Mouse (Mus musculus) cerebellum, adult 9-11 months (tissue): ENCODE data around the gene Clpx.
"Not testable (repeated sequence)": the region's sequence is repeated elsewhere in the genome, so short reads cannot be mapped to it uniquely, and the experiment has no call there.

Experiments used
- DNase-seq: peaks from one replicate; pipeline ENCODE4 v3.0.0; 2022

Gene Clpx

GRCm38 (mm10) chr9:65293973-65294715 is at the start of gene Clpx:
Gene Clpx, plus strand, starts transcription at chr9:65294260.
- peak; percentile 98 for DNase-seq

GRCm38 (mm10) chr9:65247502-65248376 is 46.3 kb upstream of the Clpx start:
- no peak for DNase-seq

- DNase-seq = no peak
Observed at GRCm38 (mm10) chr9:65248377-65248690, 45.7 kb upstream of the Clpx start.

- DNase-seq = no peak
Observed at GRCm38 (mm10) chr9:65252026-65252425, 42.0 kb upstream of the Clpx start.

GRCm38 (mm10) chr9:65255906-65256600 is 38.0 kb upstream of the Clpx start:
- DNase-seq = no peak

- DNase-seq = no peak
Observed at GRCm38 (mm10) chr9:65257218-65257910, 36.7 kb upstream of the Clpx start.

- no peak for DNase-seq
Observed at GRCm38 (mm10) chr9:65259366-65259765, 34.7 kb upstream of the Clpx start.

GRCm38 (mm10) chr9:65261591-65262230 is 32.3 kb upstream of the Clpx start:
- DNase-seq = peak; percentile 87

- no peak for DNase-seq
Observed at GRCm38 (mm10) chr9:65262641-65263120, 31.4 kb upstream of the Clpx start.

GRCm38 (mm10) chr9:65264959-65265358 is 29.1 kb upstream of the Clpx start, which contains the start of gene Cilp:
Gene Cilp, plus strand, starts transcription at chr9:65265180.
- DNase-seq = no peak

GRCm38 (mm10) chr9:65267742-65268515 is 26.1 kb upstream of the Clpx start:
- DNase-seq = peak; percentile 43

GRCm38 (mm10) chr9:65273048-65273809 is 20.8 kb upstream of the Clpx start:
- peak; percentile 53 for DNase-seq

- no peak for DNase-seq
Observed at GRCm38 (mm10) chr9:65273873-65274272, 20.2 kb upstream of the Clpx start.

- DNase-seq = not testable (repeated sequence)
Observed at GRCm38 (mm10) chr9:65274851-65275250, 19.2 kb upstream of the Clpx start.

- DNase-seq = no peak
Observed at GRCm38 (mm10) chr9:65275810-65276530, 18.1 kb upstream of the Clpx start.

- peak; percentile 66 for DNase-seq
Observed at GRCm38 (mm10) chr9:65281536-65282151, 12.4 kb upstream of the Clpx start.

- no peak for DNase-seq
Observed at GRCm38 (mm10) chr9:65283301-65283700, 10.8 kb upstream of the Clpx start.

- DNase-seq = not testable (repeated sequence)
Observed at GRCm38 (mm10) chr9:65288252-65288651, 5.8 kb upstream of the Clpx start.

GRCm38 (mm10) chr9:65289988-65290387 is 4.1 kb upstream of the Clpx start:
- DNase-seq = no peak
